Mouse (Mus musculus) regulatory T cell (primary cell): Measurements from ENCODE around the gene AC131692.1.

Experiments used
- in situ Hi-C: fragments of 300-600 bp; cut with MboI, MseI; formaldehyde crosslinking; loops from one replicate; pipeline ENCODE4 v1.15.1; 2025; ENCODE audit warnings: high pct_unique_total_duplicates

The AC131692.1 gene

DNA sequence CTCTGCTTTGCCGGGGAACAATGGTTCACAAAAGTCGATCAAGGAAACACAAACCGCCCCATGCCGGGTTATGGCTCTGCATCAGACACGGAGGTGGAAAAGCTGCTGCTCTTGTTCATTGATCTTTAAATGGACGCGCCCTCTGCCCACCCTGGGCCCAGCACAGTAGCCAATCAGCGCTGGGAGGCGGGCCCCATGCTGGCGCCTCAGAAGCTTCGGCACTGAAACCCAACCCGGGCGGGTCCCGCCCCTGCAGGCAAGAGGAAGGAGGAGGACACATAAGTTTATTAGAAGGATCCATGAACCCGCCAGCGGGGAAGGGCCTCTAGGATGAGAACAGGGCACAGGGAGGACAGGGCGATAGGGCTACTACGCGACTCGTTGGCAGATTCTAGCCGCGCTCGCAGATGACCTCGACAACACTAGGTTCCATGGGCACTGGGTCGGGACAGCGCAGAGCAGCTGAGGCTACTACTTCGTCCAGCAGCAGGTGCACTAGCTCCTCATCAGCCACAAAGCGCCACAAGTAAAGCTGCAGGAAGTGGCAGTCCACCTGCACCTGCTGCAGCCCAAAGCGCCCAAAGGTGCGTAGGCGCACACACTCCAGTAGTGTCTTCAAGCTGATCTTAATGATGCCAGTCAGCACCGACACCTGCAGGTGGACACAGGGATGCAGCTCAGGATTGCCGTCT, 26.3 kb upstream of the AC131692.1 start, which contains the start of gene Tm7sf2:
Gene Tm7sf2, minus strand, starts transcription at position 650 of the 692 bp plus-strand sequence.
- in situ Hi-C loops, result loop anchor here (5.0 kb wide), 1 partner anchor 106 kb away; the partner anchor contains the start of gene Pola2

DNA sequence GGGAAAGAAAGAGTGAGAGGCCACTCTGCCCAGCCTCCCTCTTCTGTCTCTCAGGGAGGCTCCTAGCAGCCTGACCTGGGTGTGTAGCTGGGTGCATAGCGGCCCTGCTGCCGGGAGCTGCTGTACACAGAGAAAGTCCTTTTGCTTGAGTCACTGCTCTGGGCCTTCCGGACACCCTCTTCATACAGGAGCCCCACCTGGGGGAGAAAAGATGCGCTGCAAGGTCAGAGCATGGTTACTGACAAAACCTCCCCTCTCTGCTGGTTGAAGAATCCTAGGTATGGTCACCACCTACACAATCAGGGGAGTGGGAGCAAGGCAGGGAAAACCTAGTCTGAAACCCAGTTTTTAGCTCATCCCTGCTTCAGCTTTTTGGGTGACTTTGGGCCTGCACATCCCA, 25.3 kb upstream of the AC131692.1 start:
- in situ Hi-C loops, result loop anchor here (5.0 kb wide), 1 partner anchor 107 kb away; the partner anchor contains the start of gene Pola2

DNA sequence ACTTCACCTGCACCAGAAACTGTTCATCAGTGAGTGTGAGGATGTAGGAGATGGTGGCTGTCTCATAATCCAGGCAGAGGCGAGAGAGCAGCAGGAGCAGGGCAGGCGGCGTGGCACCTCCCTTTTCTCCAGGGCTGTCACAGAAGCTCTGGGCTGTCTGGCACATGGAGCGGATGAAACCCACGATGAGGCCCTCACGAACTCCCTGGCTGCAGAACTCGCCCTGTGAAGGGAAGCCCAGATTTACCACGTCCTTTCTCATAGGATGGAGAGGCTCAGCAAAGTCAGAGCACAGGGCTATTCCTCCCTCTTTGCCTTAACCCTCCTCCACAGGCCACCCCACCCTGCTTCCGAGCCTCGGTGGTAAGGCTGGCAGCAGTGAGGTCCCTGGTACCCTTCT, 24.4 kb upstream of the AC131692.1 start:
- in situ Hi-C loops, result loop anchor here (5.0 to 10.0 kb wide), 2 partner anchors 108 to 905 kb away; partner anchors contain the start of genes Plcb3, Pola2 and Ppp1r14b

DNA sequence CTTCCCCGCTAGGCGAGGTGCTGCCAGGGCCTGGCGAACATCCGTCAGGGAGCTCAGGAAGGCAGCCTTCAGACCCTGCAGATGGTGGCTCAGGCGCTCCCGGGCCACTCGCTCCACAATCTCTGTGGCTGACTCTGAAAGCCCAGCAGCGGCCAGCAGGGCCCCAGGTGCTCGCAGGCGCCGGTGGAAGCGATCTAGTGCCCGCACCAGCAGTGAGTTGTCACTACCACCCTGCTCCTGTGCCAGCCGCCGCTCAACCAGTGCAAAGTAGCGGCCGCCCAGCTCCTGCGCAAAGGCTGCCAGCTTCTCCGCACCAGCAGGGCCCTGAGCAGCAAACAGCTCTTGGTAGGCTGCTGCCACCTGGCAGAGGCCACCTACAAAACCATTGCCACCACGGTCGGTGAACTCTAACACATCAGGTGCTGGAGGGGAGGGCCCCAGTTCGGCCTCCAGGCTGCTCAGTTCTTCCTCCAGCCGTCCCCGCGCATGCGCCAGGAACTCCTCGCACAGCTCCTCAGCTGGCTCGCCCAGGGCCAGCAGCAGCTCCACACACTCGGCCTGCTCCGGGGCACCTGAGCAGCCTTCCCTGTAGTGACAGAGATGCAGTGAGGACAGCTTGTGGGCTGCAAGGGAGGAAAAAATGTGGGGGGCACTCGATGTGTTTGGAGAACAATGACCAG, 23.5 kb upstream of the AC131692.1 start:
- in situ Hi-C loops, result loop anchor here (10.0 kb wide), 1 partner anchor 904 kb away; the partner anchor contains the start of genes Plcb3 and Ppp1r14b

DNA sequence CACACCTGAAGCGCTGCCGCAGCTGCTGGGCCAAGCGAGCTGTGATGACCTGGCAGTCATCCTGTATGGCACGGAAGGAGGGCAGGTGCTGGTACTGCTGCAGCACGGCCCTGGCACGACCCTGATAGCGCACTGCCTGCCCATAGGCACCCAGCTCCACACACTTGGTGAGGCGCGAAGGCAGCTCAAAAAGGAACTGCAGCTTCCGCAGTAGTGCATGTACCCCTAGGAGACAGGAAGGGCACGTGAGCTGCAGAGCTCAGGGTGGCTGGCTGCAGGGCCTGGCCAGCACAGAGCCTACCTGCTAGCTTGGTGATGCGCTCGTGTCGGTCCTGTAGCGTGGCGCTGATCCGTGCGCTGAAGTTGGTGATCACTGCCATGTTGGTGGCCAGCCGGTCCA, 23.0 kb upstream of the AC131692.1 start:
- in situ Hi-C loops, result loop anchor here (10.0 kb wide), 1 partner anchor 904 kb away; the partner anchor contains the start of genes Plcb3 and Ppp1r14b

DNA sequence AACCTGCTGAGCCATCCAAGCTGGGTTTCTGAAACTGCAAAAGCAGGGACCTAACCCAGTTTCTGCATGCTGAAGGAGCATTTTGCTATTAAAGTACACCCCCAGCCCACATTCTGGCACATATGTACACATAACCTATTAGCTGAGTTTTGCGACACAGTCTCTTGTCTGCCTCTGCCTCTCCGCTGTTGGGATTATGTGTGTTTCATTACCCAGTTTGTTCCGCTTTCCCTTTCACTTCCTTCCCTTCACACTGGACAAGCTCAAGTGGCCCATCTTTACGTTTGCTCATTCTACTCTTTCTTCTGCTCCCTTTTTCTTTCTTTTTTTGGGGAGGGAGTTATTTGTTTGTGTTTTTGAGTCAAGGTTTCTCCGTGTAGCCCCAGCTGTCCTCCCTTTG, 20.3 kb upstream of the AC131692.1 start:
- in situ Hi-C loops, result loop anchor here (10.0 kb wide), 1 partner anchor 901 kb away; the partner anchor contains the start of genes Plcb3 and Ppp1r14b

DNA sequence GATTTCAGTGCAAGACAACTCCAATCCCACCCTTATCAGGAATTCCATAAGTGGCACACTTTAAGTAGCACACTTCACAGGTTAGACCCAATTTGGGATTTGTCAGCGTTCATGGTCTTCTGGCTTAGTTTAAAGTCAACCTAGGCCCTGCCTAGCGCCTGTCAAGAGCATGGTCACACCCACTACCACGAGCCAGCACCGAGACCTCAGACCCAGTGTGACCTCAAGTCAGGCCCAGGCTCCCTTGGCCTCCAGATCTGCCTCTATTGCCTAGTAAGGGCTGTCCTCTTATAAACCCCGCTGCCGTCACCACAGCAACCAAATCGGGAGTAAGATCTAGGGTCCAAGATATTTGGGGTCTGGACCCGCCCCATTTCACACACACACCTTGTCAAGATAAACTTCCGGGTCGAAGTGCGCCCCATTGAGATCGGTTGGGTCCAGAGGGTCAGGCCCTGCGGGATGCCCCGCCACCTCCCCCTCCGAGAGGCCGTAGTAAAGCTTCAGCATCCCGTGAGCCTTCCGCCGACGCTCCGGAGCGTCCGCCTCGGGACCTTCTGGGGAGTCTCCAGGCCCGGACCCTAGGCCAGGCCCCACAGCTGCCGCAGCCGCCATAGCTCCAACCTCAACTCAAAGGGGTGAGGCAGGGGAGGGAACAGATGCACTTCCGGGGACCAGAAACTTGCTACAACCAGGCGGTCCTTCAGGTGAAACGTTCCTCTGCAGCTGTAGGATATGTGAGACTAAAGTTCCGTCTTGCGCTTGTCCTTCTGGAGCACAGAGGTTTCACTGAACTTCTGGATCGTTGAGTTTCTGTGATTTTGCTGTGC, 17.4 kb upstream of the AC131692.1 start, which contains the start of gene Vps51:
Gene Vps51, minus strand, starts transcription at position 668 of the 830 bp plus-strand sequence.
- in situ Hi-C loops, result loop anchor here (10.0 kb wide), 1 partner anchor 898 kb away; the partner anchor contains the start of genes Plcb3 and Ppp1r14b

DNA sequence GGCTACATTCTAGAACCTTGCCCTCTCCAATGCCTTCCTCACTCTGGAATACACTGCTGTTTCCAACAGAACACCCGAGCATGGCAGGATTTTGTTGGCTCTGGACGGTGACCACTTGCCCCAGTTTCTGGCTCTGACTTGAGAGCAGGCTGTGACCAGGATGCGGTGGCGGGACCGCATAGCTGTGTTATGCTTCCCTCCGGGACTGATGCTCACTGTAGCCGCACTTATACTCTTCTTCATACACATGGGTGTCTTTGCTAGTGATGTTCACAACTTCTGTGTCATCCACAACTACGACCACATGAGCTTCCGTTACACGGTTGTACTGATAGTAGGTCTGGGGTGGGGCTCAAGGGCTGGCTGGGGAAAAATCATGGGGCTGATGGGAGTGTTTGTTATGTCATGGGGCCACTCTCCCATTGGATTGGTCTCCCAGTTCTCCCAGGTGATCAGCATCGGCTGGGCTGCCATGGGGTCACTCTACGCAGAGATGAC, 14.2 kb upstream of the AC131692.1 start, which contains the start of gene Tmem262:
Gene Tmem262, plus strand, starts transcription at position 51 of the 498 bp plus-strand sequence.
- in situ Hi-C loops, result loop anchor here (10.0 kb wide), 1 partner anchor 895 kb away; the partner anchor contains the start of genes Plcb3 and Ppp1r14b

DNA sequence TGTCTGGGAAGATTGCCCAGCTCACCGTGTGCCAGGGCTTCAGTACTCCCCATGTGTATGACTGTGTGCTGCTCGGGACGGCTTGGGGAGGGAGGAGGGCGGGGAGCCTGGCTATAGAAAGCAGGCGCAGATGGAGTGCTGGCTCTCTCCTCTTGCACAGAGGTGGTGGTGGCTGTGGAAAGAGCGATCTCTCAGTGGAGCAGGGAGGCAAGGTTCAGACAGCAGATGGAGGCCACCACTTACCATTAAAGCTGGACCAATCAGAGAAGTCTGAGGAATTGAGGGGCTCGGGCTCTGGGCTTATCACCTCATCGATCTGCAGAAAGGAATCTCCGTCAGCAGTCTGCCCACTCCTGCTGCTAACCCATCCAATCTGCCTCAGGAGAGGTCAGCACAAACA, 12.1 kb upstream of the AC131692.1 start, which contains the start of gene Gm28374:
Gene Gm28374, minus strand, starts transcription at position 101 of the 400 bp plus-strand sequence.
- in situ Hi-C loops, result no loop called here

DNA sequence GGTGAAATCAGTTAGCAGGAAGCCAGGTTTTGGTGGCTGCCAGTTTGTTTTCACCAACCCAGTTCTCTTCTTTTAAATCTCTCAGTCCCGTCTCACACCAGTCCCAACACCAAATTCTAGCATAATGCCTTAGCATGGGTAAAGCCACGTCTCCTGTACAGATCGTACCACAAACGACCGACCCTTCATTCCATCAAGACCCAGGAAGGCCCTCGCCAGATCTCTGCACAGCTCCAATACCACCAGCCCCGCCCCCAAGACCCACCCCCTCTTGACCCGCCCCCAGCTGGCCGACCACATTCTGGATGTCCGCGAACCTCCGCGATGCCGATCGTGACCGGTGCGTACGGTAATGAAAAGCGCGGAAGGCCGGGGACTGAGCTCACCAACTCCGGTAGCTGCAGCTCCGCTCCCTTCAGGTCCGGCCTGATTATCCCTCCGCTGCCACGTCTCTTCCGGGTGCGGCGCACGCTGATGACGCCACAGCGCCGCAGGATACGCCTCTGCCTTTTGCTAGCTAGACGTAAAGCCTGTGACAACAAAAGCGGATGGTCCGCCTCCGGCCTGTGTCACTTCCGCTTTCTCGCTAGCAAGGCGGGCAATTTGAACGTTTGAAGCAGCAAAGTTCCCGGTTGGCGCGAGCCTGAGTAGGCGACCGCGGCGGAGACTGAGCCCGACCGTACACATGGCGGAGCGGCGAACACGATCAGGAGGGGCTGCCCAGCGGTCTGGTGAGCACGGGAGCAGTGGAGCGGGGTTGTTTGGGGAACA, 9.6 kb upstream of the AC131692.1 start, which contains the start of the genes Zfpl1 and Cdca5:
Gene Zfpl1, minus strand, starts transcription at position 479 of the 771 bp plus-strand sequence.
Gene Cdca5, plus strand, starts transcription at position 506 of the 771 bp plus-strand sequence.
- in situ Hi-C loops, result no loop called here

DNA sequence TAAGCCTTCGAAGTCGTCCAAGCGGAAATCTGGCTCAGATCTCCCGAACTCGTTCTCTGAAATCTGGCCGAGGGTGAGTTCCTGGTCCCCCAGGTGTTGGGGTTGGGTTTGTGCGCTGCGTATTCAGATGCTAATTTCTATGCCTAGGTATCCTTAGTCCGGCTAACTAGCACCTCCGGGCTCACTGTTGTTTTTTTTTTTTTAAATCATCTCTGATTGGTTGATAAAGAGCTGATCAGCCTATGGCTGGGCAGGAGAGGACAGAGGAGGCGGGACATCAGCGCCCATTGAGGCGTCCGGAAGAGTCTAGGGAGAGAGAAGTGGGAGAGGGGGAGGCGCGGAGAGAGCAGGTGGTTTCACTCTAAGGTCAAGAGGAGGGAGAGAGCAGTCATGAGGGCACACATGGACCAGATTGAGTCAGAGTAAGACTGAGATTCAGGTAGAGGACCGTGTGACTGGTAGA, 8.8 kb upstream of the AC131692.1 start:
- in situ Hi-C loops, result no loop called here

DNA sequence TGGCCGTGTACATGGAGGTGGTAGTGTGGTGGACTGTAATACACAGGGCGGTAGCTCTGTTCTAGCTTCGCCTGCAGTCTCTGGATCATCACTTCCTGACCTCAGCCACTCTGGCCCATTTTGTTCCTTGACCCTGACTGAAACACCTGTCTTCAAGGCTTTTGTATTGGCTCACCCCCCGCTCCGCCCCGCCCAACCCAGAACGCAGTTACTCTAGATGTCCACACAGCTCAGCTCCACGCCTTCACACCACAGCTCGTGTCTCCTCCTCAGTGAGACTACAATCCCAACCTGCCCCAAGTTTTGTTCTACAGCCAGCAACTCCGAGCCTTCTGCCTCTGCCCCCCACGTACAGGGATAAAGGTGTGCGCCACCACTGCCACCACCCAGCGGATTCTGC, 5.4 kb upstream of the AC131692.1 start:
- in situ Hi-C loops, result no loop called here

DNA sequence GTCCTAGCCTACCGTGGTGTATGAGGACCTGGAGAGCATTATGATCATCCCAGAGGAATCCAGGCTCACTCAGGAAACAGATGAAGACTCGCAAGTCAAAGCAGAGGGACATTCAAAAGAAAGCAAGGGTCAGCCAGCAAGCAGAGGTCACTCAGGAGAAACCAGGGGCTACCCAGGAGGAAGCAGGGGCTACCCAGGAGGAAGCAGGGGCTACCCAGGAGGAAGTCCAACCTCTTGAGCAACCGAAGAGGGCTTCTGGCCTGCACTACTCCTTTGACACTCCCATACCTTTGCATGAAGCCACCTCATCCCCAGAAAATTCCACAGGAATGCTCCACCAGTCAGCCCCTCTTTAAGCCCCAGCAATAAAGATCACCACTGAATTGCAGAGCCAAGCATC, 3.6 kb downstream of the AC131692.1 start:
- in situ Hi-C loops, result no loop called here

DNA sequence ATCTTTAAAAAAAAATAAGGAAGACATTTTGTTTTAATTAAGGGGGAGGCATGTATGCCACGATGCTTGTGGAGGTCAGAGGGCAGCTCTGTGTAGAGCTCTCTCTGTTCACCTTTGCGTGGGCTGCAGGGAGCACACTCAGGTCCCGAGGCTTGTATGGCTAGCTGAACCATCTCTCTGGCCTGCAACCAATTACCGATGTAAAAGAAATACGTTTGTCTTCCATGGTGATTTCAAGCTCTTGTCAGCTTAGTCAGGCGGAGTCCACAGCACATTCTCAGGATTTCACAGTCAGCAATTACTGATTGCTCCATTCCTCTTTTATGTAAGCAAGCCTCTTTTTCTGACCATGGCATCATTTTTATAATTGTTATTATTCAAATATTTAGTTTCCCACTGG, 7.0 kb downstream of the AC131692.1 start:
- in situ Hi-C loops, result no loop called here

DNA sequence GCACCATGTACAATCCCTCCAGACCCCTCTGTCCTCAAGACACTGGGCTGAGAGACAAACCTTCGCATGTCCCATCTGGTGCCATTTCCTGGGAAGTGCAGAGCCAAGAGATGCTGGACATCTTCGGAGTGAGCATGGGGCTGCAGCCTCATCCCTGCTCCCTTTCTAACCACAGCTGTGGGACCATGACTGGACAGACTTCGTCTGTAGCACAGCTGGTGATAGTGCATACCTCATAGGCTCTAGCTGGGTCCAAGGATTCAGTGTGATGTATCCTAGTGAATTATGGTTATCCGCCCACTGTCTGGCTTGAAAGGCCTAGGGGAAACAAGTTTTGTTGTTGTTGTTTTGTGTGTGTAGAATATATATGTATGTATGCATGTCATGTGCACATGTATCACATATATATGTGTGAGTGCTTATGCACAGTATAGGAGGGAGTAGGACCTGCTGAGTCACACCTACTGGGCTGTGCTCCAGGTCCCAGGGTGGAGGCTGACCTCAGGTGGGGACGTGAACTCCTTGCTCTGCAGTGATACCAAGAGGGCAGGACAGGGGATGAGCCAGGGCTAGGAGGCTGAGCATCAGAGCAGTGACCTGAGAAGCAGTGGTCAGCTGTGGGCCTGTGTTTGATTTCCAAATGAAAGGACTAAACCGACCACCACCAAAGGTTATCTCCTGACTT, 8.1 kb downstream of the AC131692.1 start:
- in situ Hi-C loops, result no loop called here

DNA sequence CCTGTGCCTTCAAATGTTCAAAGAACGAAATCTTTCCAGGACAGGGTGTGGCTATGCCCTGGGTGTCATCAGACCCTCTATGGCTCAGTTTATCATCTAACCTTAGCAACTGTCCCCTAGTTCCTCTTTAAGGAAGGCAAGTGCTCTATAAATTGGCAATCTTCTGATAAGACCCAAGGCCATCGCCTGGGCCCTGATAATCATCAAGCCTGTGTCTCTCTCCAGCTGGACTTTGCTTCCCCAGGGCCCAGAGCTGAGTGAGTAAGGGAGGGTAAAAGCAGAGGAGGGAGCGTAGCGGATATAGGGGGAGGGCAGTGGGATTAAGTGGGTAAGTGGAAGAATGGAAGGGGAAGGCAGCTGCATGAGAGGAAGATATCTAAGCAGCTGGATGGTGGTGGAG, 10.3 kb downstream of the AC131692.1 start:
- in situ Hi-C loops, result no loop called here

DNA sequence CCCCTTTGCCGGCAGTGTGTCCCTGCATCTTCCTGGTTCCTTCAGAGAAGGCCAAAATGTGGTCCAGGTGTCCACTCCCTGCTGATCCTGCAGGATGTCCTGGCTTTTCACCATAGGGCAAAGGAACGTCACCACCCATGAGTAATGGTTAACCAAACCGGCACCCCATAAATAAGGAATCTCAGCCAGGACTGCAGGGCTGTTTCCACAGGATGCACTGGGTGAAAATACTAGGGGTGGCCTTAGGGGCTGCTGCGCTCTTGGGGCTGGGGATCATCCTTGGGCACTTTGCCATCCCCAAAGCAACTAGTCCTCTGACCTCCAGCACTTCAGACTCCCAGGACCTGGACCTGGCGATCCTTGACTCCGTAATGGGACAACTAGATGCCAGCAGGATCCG, 11.4 kb downstream of the AC131692.1 start, which contains the start of gene Naaladl1:
Gene Naaladl1, plus strand, starts transcription at position 197 of the 400 bp plus-strand sequence.
- in situ Hi-C loops, result no loop called here

DNA sequence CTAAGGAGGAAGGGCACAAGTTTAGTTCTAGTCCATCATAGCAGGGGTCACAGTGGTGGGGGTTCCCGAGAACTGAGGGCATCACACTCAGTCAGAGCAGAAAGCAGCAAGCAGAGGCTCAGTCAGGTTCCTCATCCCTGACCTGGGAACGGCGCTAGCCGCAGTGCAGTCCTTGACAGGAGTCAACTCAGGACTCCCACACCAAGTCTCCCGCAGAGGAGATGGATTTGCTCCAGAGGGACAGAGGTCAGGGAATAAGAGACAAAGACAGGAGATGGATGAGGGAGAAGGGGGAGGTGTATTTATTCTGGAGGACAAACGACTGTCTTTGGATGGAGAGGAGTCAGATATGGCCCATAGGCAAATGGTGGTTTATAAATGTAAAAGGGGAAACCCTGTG, 18.9 kb downstream of the AC131692.1 start:
- in situ Hi-C loops, result no loop called here
